Mouse (Mus musculus) mesoderm, embryonic 11.5 days (tissue): ENCODE measurements around the gene Olfr786.

Experiments
- DNase-seq: peaks from one replicate; pipeline ENCODE4 v3.0.0-alpha.2; 2012; ENCODE audit warnings: low read depth, low spot score

Olfr786 gene

DNA sequence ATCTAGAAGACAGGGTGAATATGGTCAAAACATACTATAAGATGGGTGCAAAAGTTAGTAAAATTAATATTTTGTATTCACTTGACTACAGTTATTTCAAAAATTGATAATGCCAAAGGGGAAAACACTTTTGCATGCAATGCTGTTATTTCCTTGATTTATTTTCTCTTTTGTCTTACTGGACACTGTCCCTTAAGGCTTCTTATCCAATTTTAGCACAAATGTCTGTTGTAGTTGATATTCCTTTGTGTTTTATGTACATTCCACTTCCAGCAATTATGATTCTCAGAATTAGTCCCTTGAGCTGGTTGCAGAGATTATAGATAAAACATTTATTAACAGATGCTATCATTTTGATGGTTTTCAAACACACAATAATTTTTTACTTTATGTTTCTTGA, at the start of gene Olfr786:
Olfr786 (plus strand) TSS at position 301 of the 400 bp plus-strand sequence.
- DNase-seq = no peak

DNA sequence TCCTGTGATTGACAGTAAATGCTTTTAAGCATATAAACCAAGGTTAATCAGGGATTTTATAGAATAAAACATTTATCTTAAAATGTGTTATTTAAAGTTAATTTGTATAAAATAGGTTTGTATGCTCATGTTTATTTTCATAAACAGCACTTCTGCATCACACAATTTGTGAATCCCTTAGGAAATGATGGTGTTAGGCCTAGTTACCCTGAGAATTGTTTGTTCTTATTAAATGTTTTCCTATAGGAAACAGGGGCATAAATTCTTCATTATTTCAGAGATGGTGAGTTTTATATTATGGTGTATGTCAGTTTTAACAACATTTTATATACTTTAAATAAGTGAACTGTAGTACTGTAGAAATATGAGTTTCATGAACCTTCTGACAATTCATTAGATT, 43.3 kb upstream of the Olfr786 start, which contains the start of gene Olfr784:
Olfr784 (plus strand) TSS at position 301 of the 400 bp plus-strand sequence.
- no peak for DNase-seq

DNA sequence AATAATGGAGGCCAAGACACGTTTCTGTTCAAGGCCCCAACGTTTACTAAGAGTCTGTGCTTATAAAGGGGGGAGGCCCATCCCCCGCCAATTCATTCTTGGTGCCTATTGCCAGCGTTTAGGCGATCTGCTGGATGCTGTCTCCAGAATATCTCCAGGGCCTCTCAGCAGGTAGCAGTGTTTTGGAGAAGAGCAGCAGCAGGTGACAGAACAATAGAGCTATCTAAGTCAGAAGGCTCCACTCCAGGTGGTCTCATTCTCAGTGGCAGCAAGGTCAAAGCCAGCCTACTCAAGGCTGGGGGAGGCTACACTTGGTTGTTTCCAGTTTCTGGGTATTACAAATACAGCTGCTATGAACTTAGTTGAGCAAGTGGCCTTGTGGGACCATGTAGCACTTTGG, 26.2 kb upstream of the Olfr786 start:
- DNase-seq = no peak

DNA sequence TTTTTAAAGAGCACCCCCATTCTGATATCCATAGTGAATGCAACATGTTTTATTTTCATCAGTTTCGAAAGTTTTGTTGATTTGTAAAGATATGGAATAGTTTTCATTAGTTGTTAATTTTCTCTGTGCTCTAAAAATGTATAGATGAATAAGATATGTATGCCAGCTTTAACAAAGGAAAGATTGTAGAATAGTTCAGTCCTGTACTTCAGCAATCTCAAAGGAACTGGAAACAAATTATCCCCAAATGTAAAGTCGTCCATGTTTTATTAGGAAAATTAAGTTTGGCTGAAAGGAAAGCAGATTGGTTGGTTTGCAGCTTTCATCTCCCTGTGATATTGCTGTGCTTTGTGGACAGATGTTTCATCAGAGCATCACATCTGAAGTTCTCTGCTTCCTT, 22.0 kb upstream of the Olfr786 start, which contains the start of gene Olfr785:
Olfr785 (plus strand) TSS at position 301 of the 400 bp plus-strand sequence.
- no peak for DNase-seq

DNA sequence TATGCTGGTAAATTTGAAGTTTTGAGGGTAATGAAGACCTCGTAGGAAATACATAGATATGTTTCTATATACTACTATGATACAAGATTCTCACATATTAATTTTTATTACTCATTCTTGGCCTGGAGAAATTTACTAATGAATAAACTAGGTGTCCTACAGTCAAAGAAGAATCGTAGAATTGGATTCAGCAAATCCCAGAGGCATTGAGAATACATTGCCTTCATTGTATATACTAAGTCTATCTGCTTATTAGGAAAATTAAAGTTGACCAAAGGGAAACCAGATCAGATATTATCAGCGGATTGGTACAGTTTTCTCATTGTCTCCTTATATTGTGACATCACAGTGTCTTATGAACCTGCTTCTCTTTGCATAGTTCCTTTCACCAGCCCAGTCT, 34.5 kb downstream of the Olfr786 start, which contains the start of gene Olfr787:
Olfr787 (plus strand) TSS at position 301 of the 400 bp plus-strand sequence.
- no peak for DNase-seq

DNA sequence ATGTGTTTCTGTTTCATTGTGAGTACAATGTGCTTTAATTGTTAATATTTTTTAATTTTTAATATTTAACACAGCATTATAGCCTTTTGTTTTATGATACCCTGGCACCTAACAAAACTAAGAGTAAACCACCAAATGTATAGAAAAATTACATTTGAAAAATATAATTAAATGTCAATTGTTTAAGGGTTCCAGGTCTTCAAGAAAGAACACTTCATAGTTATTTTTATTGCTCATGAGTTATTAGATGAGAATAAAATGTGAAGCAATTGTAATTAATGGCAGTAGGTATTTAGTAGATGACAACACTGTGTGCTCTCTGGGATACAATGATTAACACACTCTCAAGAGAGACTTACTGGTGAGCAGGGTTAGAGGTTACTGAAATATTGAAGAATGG, 43.6 kb downstream of the Olfr786 start, which contains the start of gene Olfr788:
Olfr788 (plus strand) TSS at position 301 of the 400 bp plus-strand sequence.
- DNase-seq = no peak

DNA sequence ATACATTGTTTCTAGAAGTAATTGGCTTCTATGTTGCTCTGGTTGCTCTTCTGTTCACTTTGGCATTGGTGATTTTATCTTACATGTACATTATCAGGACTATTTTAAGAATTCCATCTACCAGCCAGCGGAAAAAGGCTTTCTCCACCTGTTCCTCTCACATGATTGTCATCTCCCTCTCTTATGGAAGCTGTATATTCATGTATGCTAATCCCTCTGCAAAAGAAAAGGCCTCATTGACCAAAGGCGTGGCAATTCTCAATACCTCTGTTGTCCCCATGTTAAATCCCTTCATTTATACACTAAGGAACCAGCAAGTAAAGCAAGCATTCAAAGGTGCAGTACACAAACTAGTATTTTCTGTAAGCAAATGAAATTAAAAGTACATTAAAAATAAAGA, 46.1 kb downstream of the Olfr786 start:
- no peak for DNase-seq

DNA sequence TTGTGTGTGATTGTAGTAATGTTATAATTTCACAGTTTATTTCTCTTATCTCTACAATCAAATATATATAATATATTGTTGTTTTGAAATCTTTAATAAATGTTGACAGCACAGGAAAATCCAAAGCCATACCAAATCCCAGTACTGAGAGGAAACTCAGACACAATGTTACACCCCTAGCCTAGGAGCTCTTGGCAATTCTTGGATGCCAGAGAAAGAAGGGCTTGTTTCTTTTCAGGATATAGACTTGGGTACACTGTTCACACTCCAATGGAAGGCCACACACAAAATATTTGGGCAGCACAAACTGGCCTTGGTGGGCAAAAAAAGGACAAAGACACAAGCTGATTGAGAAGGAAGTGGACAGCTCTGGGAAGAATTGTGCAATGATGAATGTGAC, 46.6 kb downstream of the Olfr786 start:
- DNase-seq = no peak

DNA sequence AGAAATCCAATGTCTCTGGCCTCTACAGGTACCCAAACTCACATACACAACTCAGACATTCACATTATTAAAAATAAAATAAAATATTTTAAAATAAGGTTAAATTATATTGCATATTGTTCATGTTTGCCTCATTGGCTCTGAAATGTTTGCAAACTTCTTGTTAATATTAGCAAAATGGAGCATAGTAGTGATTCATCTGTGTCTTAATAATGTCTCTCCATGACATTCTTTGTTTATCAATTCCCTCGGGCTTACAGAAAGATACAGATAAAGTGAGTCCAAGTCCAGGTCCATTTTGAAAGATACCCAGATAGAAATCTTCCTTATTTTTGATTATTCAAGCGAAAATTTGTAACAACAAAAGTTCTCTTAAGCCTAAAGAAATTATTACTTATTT, 57.3 kb downstream of the Olfr786 start, which contains the start of gene Olfr789:
Olfr789 (plus strand) TSS at position 301 of the 400 bp plus-strand sequence.
- DNase-seq = no peak
